17 mouse cellular contexts compared by ENCODE assay signal in genomic region chr10:121970912-121971311, GRCm38 (mm10).
DNase-seq lines count a peak whose midpoint lies in the region; ATAC-seq and TF ChIP-seq lines count a peak whose summit lies in the region.
"Had no signal": no experiment of that assay in that cellular context is flagged by ENCODE, and none has a peak within 500 bp of the region (broad histone marks: within the 10 kb centered on the region; RNA-seq: fewer than 3 reads in every experiment).

No protein-coding gene starts in this region.

- WGBS in heart, embryonic 13.5 days: 64% methylated on average over 6 of the region's 6 CpGs
- 60% methylated on average over 6 of the region's 6 CpGs for WGBS in heart, embryonic 10.5 days
- 44% methylated on average over 6 of the region's 6 CpGs for WGBS in neural tube, embryonic 13.5 days
- 98% methylated on average over 6 of the region's 6 CpGs for WGBS in thymus, adult 2 months

- H3K27ac ChIP-seq in heart, embryonic 13.5 days (replicated peaks): peak overlapping the region; percentile 58; the same call in 1 of the 2 replicates
- H3K27ac ChIP-seq in heart, embryonic 10.5 days: no peak overlapping the region
- peak overlapping the region; percentile 68 for H3K27ac ChIP-seq in neural tube, embryonic 13.5 days (replicated peaks)
- H3K27ac ChIP-seq in thymus, adult 2 months (ENCODE audit: control insufficient read depth, insufficient read depth, low read length): no peak overlapping the region
- H3K27ac ChIP-seq: intestine, embryonic 15.5 days; left cerebral cortex, adult 2 months; liver, embryonic 14.5 days had no signal

- H3K4me3 ChIP-seq in heart, embryonic 13.5 days: no peak overlapping the region
- H3K4me3 ChIP-seq in heart, embryonic 10.5 days: no peak overlapping the region
- H3K4me3 ChIP-seq in neural tube, embryonic 13.5 days: no peak overlapping the region
- no peak overlapping the region for H3K4me3 ChIP-seq in thymus, adult 2 months (ENCODE audit: control insufficient read depth, insufficient read depth, low read length)
- H3K4me3 ChIP-seq: intestine, embryonic 15.5 days; left cerebral cortex, adult 2 months had no signal

- TF ChIP-seq POLR2A in thymus, adult 2 months (IDR thresholded peaks at IDR 0.05; ENCODE audit: control insufficient read depth, extremely low read depth, insufficient read depth, low read length, poor library complexity): no peak

- no peaks in the 10 kb centered on the region for H3K27me3 ChIP-seq in heart, embryonic 13.5 days (replicated peaks)
- H3K27me3 ChIP-seq in heart, embryonic 10.5 days (ENCODE audit: insufficient read depth, poor library complexity, severe bottlenecking): no peaks in the 10 kb centered on the region
- no peaks in the 10 kb centered on the region for H3K27me3 ChIP-seq in neural tube, embryonic 13.5 days
- H3K27me3 ChIP-seq in thymus, adult 2 months (ENCODE audit: control insufficient read depth, insufficient read depth, low read length): no peaks in the 10 kb centered on the region
- H3K27me3 ChIP-seq: CH12.LX; intestine, embryonic 15.5 days had no signal

- peaks cover 40% of the 10 kb centered on the region for H3K4me1 ChIP-seq in heart, embryonic 13.5 days
- H3K4me1 ChIP-seq in heart, embryonic 10.5 days: peaks cover 35% of the 10 kb centered on the region
- peaks cover 61% of the 10 kb centered on the region for H3K4me1 ChIP-seq in neural tube, embryonic 13.5 days (replicated peaks)
- H3K4me1 ChIP-seq in thymus, adult 2 months (replicated peaks; ENCODE audit: control insufficient read depth, insufficient read depth, low read length): no peaks in the 10 kb centered on the region

- H3K36me3 ChIP-seq in heart, embryonic 13.5 days: no peaks in the 10 kb centered on the region
- no peaks in the 10 kb centered on the region for H3K36me3 ChIP-seq in heart, embryonic 10.5 days
- H3K36me3 ChIP-seq in neural tube, embryonic 13.5 days: no peaks in the 10 kb centered on the region
- no peaks in the 10 kb centered on the region for H3K36me3 ChIP-seq in thymus, adult 2 months (ENCODE audit: control insufficient read depth, insufficient read depth, low read length)
- H3K36me3 ChIP-seq: intestine, embryonic 15.5 days had no signal

- ATAC-seq in heart, embryonic 13.5 days (ENCODE audit: extremely low read depth, insufficient number of reproducible peaks, low FRiP score, low TSS enrichment): no peak
- ATAC-seq in neural tube, embryonic 13.5 days (ENCODE audit: low read depth): no peak
- ATAC-seq: forebrain, embryonic 14.5 days; intestine, embryonic 15.5 days had no signal

- no peak for TF ChIP-seq CTCF in thymus, adult 2 months (IDR thresholded peaks at IDR 0.05; ENCODE audit: borderline replicate concordance, control insufficient read depth, extremely low read depth, insufficient read depth, low read length, poor library complexity)

- no peak overlapping the region for H3K4me2 ChIP-seq in heart, embryonic 13.5 days
- no peak overlapping the region for H3K4me2 ChIP-seq in neural tube, embryonic 13.5 days
- H3K4me2 ChIP-seq: intestine, embryonic 15.5 days had no signal

- no peak for DNase-seq in heart, embryonic 10.5 days (ENCODE audit: low spot score)
- peak; percentile 47 for DNase-seq in kidney, adult 9 months
- no peak for DNase-seq in kidney, postnatal 4 days
- DNase-seq in neural tube, embryonic 10.5 days (ENCODE audit: extremely low spot score, low spot score): no peak
- DNase-seq in thymus, adult 2 months: no peak
- DNase-seq: adrenal gland, adult 2 months; cerebellum, postnatal 14 days; gastrocnemius, postnatal 25 days; heart, postnatal 14 days; thymus, postnatal 25 days had no signal

- H3K9ac ChIP-seq in heart, embryonic 13.5 days: no peak overlapping the region
- 0 out of 2 replicates have a peak overlapping the region, but pooled peaks have one; percentile 22 for H3K9ac ChIP-seq in neural tube, embryonic 13.5 days
- H3K9ac ChIP-seq: intestine, embryonic 15.5 days; liver, embryonic 14.5 days had no signal

- H3K9me3 ChIP-seq in heart, embryonic 13.5 days: no peaks in the 10 kb centered on the region
- H3K9me3 ChIP-seq in heart, embryonic 10.5 days: no peaks in the 10 kb centered on the region
- H3K9me3 ChIP-seq in neural tube, embryonic 13.5 days: no peaks in the 10 kb centered on the region
- H3K9me3 ChIP-seq: intestine, embryonic 15.5 days had no signal

Comparison
In these comparisons a context has a peak if more than half of its experiments do, and no peak if none do; other contexts are left out.
1. H3K27ac ChIP-seq: peak in heart, embryonic 13.5 days (single experiment) and neural tube, embryonic 13.5 days (single experiment); none in heart, embryonic 10.5 days (single experiment) and thymus, adult 2 months (single experiment).